7 mouse cellular contexts compared by ENCODE assay signal in the genomic region with DNA sequence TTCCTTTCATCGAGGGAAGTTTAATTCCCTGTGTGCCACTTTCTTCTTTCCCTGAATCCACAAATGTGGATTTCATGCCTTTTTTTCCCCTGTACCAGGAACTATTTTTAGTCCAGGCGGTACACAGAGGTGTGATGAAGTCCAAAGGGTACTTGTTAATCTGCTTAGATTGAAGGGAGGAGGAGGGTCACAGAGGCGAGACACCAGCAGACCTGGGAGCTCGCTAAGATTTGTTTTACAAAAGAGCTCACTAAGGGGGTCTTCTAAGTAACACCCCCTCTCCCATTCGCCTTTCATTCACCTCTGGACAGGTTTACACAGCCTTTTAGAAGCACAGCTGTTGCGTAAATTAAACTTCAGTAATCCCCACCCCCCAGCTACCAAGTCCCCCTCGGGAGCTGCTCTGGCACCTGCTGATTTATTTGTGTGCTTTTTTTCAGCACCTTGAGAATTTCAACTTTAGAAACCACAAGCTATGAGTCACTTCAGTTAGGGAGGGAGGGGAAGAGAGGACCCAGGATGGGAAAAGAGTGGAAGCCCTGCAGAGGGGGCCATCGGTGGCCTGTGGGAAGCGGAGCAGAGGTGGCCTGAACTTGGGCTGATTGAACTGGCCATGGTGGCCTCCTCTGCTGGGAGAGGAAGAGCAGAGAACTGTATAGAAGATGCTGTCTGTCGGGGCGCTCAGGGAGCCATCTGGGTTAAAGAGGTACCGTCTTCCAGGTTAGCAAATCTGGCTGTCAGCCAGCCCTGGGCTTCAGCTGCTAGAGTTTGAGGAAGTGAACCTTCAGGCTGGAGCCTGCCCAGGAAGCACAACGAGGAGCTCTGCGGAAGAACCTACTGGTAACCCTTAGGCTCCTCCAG.
DNase-seq lines count a peak whose midpoint lies in the region; ATAC-seq and TF ChIP-seq lines count a peak whose summit lies in the region.

No protein-coding gene starts in this region.

- H3K36me3 ChIP-seq in embryonic facial prominence, embryonic 13.5 days: no peaks in the 10 kb centered on the region
- H3K36me3 ChIP-seq in limb, embryonic 14.5 days (ENCODE audit: control insufficient read depth, insufficient read depth, low read length): no peaks in the 10 kb centered on the region
- H3K36me3 ChIP-seq in small intestine, adult 2 months (ENCODE audit: control insufficient read depth, insufficient read depth, low read length): no peaks in the 10 kb centered on the region

- TF ChIP-seq CTCF in small intestine, adult 2 months (IDR thresholded peaks at IDR 0.05; ENCODE audit: extremely low read depth, insufficient read length, insufficient replicate concordance, low read depth, low read length): no peak

- no peak for ATAC-seq in embryonic facial prominence, embryonic 13.5 days (ENCODE audit: insufficient number of reproducible peaks, insufficient read depth, low FRiP score, low TSS enrichment, low read depth)
- peak; percentile 11; the same call in 1 of the 2 replicates for ATAC-seq in limb, embryonic 14.5 days (ENCODE audit: low FRiP score, low read depth)

- H3K27me3 ChIP-seq in embryonic facial prominence, embryonic 13.5 days: peaks cover 3% of the 10 kb centered on the region; the same call in 1 of the 2 replicates
- no peaks in the 10 kb centered on the region for H3K27me3 ChIP-seq in limb, embryonic 14.5 days (ENCODE audit: control insufficient read depth, insufficient read depth, low read length)
- no peaks in the 10 kb centered on the region for H3K27me3 ChIP-seq in small intestine, adult 2 months (ENCODE audit: control insufficient read depth, insufficient read depth, low read length)

- peaks cover 9% of the 10 kb centered on the region; the same call in 1 of the 2 replicates for H3K9me3 ChIP-seq in embryonic facial prominence, embryonic 13.5 days
- H3K9me3 ChIP-seq in limb, embryonic 14.5 days (ENCODE audit: control insufficient read depth, low read length): peaks cover 6% of the 10 kb centered on the region; the same call in 1 of the 2 replicates

- peak overlapping the region; percentile 52; the same call in 1 of the 2 replicates for H3K27ac ChIP-seq in embryonic facial prominence, embryonic 13.5 days
- no peak overlapping the region for H3K27ac ChIP-seq in limb, embryonic 14.5 days (replicated peaks; ENCODE audit: low read depth, low read length)
- peak overlapping the region; percentile 28; the same call in 1 of the 2 replicates for H3K27ac ChIP-seq in small intestine, adult 2 months (ENCODE audit: insufficient read depth, low read depth, low read length)

- peak; percentile 64 for DNase-seq in 3T3-L1 (ENCODE audit: low read depth, low spot score)
- DNase-seq in B cell, adult 2 months: peak; percentile 77 to 78
- DNase-seq in limb, embryonic 14.5 days (ENCODE audit: low spot score): peak; percentile 50
- DNase-seq in testis, postnatal 14 days (ENCODE audit: low spot score): no peak
- no peak for DNase-seq in right cerebral cortex, adult 18-20 months

- WGBS in embryonic facial prominence, embryonic 13.5 days: 21% methylated on average over 14 of the region's 14 CpGs
- 17% methylated on average over 14 of the region's 14 CpGs for WGBS in limb, embryonic 14.5 days
- 12% methylated on average over 14 of the region's 14 CpGs for WGBS in small intestine, adult 2 months

- no peak overlapping the region for H3K4me2 ChIP-seq in embryonic facial prominence, embryonic 13.5 days
- H3K4me2 ChIP-seq in limb, embryonic 14.5 days (replicated peaks; ENCODE audit: low read depth, low read length, severe bottlenecking): no peak overlapping the region

- no peak overlapping the region for H3K9ac ChIP-seq in embryonic facial prominence, embryonic 13.5 days
- no peak overlapping the region for H3K9ac ChIP-seq in limb, embryonic 14.5 days (ENCODE audit: low read depth, low read length, severe bottlenecking)

- H3K4me1 ChIP-seq in embryonic facial prominence, embryonic 13.5 days: peaks cover 24% of the 10 kb centered on the region
- peaks cover 22% of the 10 kb centered on the region for H3K4me1 ChIP-seq in limb, embryonic 14.5 days (ENCODE audit: control insufficient read depth, insufficient read depth, low read length)
- H3K4me1 ChIP-seq in small intestine, adult 2 months (ENCODE audit: control insufficient read depth, insufficient read depth, insufficient read length, low read length): peaks cover 8% of the 10 kb centered on the region; the same call in 1 of the 2 replicates

- no peak overlapping the region for H3K4me3 ChIP-seq in embryonic facial prominence, embryonic 13.5 days
- H3K4me3 ChIP-seq in limb, embryonic 14.5 days (replicated peaks; ENCODE audit: low read length): no peak overlapping the region
- peak overlapping the region; percentile 23; the same call in 1 of the 2 replicates for H3K4me3 ChIP-seq in small intestine, adult 2 months (ENCODE audit: low read depth, low read length)

- TF ChIP-seq POLR2A in limb, embryonic 14.5 days (IDR thresholded peaks at IDR 0.05; ENCODE audit: borderline replicate concordance, extremely low read depth, insufficient read depth, insufficient read length): no peak
- no peak for TF ChIP-seq POLR2A in small intestine, adult 2 months (IDR thresholded peaks at IDR 0.05; ENCODE audit: low read depth, low read length)

Comparison
In these comparisons a context has a peak if more than half of its experiments do, and no peak if none do; other contexts are left out.
1. DNase-seq: peak in 3T3-L1 (single experiment), B cell, adult 2 months (2 of 2) and limb, embryonic 14.5 days (single experiment); none in testis, postnatal 14 days (single experiment) and right cerebral cortex, adult 18-20 months (single experiment).